Mouse (Mus musculus): ENCODE data around the gene Adprhl1. TPM values are rescaled to one million over a fixed set of nuclear protein-coding genes. Genes with fewer than 3 reads are reported as not detected.

Adprhl1 gene
- polyA plus RNA-seq, 1 experiment from 2014 or later: not detected

DNA sequence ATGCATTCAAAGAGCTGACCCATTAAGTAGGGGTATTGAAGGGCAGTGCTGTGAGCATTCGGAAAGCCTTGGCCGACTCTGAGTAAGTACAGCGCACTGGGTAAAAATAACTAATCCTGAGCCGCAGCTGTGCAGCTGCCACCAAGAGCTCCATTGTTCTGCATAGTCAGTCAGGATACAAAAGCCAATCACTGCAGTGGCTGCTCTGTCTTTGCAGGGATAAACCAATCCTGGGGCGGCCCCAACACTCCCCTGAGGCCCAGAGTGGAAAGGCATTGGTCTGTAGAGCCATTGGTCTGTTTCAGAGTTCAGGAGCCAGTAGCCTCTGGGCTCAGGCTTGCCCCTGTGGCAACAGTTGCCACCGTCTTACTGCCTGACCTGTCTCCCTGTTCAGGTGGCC is 27.7 kb downstream of the Adprhl1 start:
- 9% methylated on average over 6 of the region's 6 CpGs for WGBS
- H3K27me3 ChIP-seq: no peaks in the 10 kb centered on the region
- no peak overlapping the region for H3K4me3 ChIP-seq
- no peak overlapping the region for H3K4me2 ChIP-seq (replicated peaks)
- H3K9me3 ChIP-seq: no peaks in the 10 kb centered on the region
- H3K4me1 ChIP-seq: 0 out of 2 replicates have a peak, but pooled peaks cover 3% of the 10 kb centered on the region
- no peaks in the 10 kb centered on the region for H3K36me3 ChIP-seq
- no peak overlapping the region for H3K9ac ChIP-seq (replicated peaks)
- peak overlapping the region; percentile 27; the same call in 1 of the 2 replicates for H3K27ac ChIP-seq (replicated peaks)
- ATAC-seq (replicated peaks): peak; percentile 51

DNA sequence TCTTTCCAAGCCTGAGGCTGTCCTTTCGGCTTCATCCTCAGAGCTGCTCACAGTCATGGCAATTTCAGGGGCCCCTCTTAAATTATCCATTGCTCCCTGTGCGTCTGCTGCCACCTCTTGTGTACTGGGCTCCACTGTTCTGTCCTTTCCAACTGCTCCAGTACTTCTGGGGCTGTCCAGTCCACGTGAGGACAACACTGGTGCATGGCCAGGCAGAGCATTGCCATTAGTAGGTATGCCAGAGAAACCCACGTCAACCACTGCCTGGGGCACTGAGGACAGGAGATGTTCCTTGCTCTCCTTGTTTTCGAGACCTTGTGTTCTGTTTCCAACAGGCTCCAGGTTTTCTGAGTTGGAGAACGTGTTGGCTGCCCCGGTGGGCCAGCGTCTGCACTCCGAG is 29.5 kb downstream of the Adprhl1 start:
- ATAC-seq (replicated peaks): no peak
- Histone ChIP-seq H3K4me1 (0 out of 2 replicates have a peak, but pooled peaks cover 3% of the 10 kb centered on the region), H3K4me3 (no peak overlapping the region), H3K27me3 (no peaks in the 10 kb centered on the region), H3K4me2 (replicated peaks) (no peak overlapping the region), H3K9ac (replicated peaks) (no peak overlapping the region), H3K9me3 (no peaks in the 10 kb centered on the region), H3K36me3 (no peaks in the 10 kb centered on the region), H3K27ac (replicated peaks) (no peak overlapping the region)
- 86% methylated on average over 9 of the region's 9 CpGs for WGBS

DNA sequence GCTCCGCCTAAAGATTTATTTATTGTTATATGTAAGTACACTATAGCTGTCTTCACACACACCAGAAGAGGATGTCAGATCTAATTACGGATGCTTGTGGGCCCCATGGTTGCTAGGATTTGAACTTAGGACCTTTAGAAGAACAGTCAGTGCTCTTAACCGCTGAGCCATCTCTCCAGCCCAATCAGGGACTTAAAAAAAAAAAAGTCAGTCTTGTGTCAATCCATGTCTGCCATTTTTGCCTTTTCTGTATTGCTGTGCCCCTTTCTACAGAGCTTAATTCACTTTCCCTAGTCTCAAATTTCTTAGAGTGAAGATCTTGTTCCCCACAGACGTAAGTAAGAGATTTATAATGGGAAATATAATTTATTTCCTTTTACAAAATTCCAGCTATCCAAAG is 35.5 kb downstream of the Adprhl1 start:
- no peak overlapping the region for H3K9ac ChIP-seq (replicated peaks)
- H3K4me3 ChIP-seq: no peak overlapping the region
- no peak overlapping the region for H3K27ac ChIP-seq (replicated peaks)
- H3K4me1 ChIP-seq: no peaks in the 10 kb centered on the region
- no peak for ATAC-seq (replicated peaks)
- no peaks in the 10 kb centered on the region for H3K36me3 ChIP-seq
- H3K4me2 ChIP-seq (replicated peaks): no peak overlapping the region
- 86% methylated on average over 4 of the region's 4 CpGs for WGBS
- no peaks in the 10 kb centered on the region for H3K9me3 ChIP-seq
- H3K27me3 ChIP-seq: no peaks in the 10 kb centered on the region

DNA sequence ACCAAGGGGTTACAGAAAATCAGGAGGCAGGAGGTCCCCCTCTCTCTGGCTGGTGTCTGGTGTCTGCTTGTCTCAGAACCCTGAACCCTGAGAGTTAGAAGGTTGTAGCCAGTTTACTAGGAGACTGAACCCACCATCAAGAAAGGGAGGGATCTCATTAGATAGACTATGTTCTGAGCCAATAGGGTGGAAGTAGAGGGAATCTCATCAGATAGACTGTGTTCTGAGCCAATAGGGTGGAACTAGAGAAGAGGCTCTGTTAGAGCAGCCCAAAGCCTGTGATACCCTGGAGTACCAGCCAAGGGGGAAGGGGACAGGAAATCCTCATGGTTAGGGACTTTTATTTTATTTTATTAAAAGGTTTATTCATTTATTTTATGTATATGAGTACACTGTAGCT is 36.0 kb downstream of the Adprhl1 start:
- no peak overlapping the region for H3K9ac ChIP-seq (replicated peaks)
- peaks cover 4% of the 10 kb centered on the region for H3K4me1 ChIP-seq
- no peak overlapping the region for H3K4me2 ChIP-seq (replicated peaks)
- no peak overlapping the region for H3K27ac ChIP-seq (replicated peaks)
- no peaks in the 10 kb centered on the region for H3K27me3 ChIP-seq
- ATAC-seq (replicated peaks): no peak
- H3K9me3 ChIP-seq: no peaks in the 10 kb centered on the region
- no peak overlapping the region for H3K4me3 ChIP-seq
- H3K36me3 ChIP-seq: no peaks in the 10 kb centered on the region

DNA sequence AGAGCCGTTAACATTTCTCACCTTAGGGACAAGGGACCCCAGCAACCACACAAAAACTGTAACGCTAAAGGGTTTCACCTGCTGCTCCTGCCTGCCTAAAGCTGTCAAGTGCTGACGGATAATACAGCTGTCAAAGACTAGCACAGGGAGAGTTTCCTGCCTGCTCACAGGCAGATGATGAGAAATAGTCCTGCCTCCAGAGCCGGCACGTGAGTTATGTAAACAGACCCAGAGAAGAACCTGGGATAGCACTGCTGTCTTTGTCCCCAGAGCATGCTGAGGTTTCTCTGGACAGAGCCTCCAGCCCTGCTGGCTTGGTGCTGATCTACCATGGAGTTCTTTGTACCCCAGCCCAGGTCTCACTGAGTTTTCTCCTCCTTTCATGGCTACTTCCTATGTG is 36.9 kb downstream of the Adprhl1 start:
- no peaks in the 10 kb centered on the region for H3K36me3 ChIP-seq

DNA sequence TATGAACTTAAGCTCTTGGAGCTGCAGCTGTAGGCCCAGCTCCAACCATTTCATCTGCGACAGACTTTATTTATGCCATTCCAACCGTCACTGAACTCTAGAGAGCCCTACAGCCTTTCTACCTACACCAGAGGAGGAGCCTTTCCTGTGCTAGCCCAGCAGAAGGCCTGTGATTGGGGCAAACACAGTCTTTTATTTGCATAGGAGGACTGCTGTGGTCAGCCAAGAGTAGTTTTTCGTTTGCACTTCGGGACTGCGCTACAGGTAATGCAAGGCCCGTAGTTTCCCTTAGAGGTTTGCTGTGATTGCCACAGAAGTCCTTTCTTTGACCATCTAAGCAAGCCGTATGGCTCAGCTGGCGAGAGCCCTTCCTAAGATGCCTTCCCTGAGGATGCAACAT is 37.6 kb downstream of the Adprhl1 start:
- H3K9ac ChIP-seq (replicated peaks): no peak overlapping the region
- no peak overlapping the region for H3K4me2 ChIP-seq (replicated peaks)
- no peak overlapping the region for H3K27ac ChIP-seq (replicated peaks)
- H3K36me3 ChIP-seq: no peaks in the 10 kb centered on the region
- no peak overlapping the region for H3K4me3 ChIP-seq
- H3K9me3 ChIP-seq: no peaks in the 10 kb centered on the region
- no peaks in the 10 kb centered on the region for H3K27me3 ChIP-seq
- H3K4me1 ChIP-seq: peaks cover 5% of the 10 kb centered on the region
- WGBS: 74% methylated on average over 8 of the region's 8 CpGs
- ATAC-seq (replicated peaks): no peak

More for the DNA sequence above, 36.9 kb downstream of the Adprhl1 start:
- Histone ChIP-seq H3K9me3 (no peaks in the 10 kb centered on the region), H3K27me3 (no peaks in the 10 kb centered on the region), H3K27ac (replicated peaks) (no peak overlapping the region), H3K4me2 (replicated peaks) (no peak overlapping the region), H3K4me3 (no peak overlapping the region), H3K4me1 (peaks cover 5% of the 10 kb centered on the region), H3K9ac (replicated peaks) (no peak overlapping the region)
- ATAC-seq (replicated peaks): no peak
- 63% methylated on average over 5 of the region's 5 CpGs for WGBS

DNA sequence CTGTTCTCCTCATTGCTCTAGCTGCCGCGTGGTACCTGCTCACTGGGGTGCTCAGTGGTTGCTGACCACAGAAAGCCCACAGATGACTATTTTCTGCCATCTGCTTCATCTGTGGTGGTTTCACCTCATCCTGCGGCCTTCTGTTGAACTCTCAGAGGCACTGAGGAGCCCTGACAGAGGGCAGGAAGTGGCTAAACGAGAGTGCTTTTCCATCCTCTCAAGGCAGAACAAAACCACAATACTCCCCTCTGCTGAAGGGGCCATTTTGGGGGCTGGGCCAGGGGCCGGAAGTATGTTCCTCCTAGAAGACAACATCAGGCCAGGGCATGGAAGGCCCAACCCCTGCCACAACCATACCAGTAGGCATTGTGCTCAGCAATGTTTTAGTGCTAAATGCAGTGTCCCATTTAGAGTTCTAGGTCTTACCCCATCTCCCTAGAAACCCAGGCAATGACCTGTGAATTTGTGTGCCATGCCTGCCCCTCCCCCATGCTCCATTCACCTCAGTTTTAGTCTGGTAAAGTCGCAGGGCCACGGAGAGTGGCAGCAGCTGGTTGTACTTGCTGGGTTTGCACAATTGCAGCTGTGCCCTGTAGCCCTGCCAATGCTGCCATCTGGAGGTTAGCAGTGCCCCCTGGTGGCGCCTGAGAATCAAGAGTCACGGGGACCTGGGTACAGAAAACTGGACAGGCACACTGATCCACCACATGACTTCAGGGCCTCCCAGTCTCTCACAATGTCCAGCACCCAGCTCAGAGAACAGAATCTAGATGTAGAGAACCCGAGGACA is 40.3 kb downstream of the Adprhl1 start:
- no peak overlapping the region for H3K4me3 ChIP-seq
- H3K27me3 ChIP-seq: no peaks in the 10 kb centered on the region
- H3K9ac ChIP-seq (replicated peaks): no peak overlapping the region
- H3K9me3 ChIP-seq: no peaks in the 10 kb centered on the region
- ATAC-seq (replicated peaks): peak; percentile 72
- H3K4me2 ChIP-seq (replicated peaks): peak overlapping the region; percentile 28; the same call in 1 of the 2 replicates
- no peak overlapping the region for H3K27ac ChIP-seq (replicated peaks)
- no peaks in the 10 kb centered on the region for H3K36me3 ChIP-seq
- peaks cover 5% of the 10 kb centered on the region for H3K4me1 ChIP-seq
- 24% methylated on average over 10 of the region's 10 CpGs for WGBS

DNA sequence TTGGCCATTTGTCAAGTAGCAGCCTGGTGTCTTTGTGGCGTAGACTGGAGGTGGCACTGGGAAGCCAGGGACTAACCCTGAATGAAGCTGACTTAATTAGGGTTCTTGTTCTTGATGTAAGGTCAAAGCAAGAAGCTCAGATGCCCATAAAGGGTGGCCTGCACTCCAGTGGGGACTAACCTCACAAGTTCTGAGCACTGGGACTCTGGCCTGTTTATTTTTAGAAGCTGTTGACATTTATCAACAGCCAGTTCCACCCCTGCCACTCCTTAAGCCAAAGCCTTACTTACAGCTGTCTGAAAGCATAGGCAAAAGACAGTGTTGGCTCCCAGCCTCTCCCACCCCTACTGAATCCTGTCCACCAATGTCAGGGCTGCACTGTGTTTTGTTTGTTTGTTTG is 44.2 kb downstream of the Adprhl1 start:
- Histone ChIP-seq H3K36me3 (no peaks in the 10 kb centered on the region), H3K4me1 (peaks cover 5% of the 10 kb centered on the region), H3K4me3 (no peak overlapping the region), H3K27ac (replicated peaks) (no peak overlapping the region), H3K27me3 (no peaks in the 10 kb centered on the region), H3K9me3 (no peaks in the 10 kb centered on the region), H3K9ac (replicated peaks) (no peak overlapping the region), H3K4me2 (replicated peaks) (no peak overlapping the region)
- 50% methylated on average over 1 of the region's 1 CpGs for WGBS
- ATAC-seq (replicated peaks): no peak

DNA sequence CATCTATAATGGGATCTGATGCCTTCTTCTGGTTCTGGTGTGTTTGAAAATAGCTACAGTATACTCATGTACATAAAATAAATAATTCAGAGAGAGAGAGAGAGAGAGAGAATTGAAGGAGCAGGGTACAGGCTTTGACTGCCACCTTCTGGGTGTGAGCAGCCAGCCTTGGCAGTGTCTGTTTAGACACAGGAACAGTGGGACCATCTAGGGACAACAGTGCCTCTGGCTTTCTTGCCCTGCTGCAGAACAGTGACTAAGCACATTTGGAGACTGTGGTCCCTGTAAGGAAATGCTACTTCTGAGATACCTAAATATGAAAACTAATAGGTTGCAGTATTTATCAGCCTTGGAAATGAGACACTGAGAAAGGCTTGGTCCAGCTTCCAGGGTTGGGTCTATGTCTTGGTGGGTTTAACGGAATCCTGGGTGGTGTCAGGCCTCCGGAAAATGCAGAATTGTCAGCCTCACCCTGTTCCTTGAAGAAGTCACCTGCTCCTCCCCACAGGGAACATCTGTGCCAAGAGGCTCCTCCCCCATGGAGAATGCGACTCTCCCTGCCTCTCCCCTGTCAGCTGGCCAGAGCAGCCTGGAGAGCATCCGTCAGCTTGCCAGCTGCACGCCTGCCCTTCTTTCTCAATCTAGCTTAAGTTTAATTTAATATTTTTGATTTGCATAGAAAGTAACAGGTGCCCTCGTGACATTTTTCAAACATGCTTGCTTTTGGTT is 45.2 kb downstream of the Adprhl1 start:
- 51% methylated on average over 6 of the region's 6 CpGs for WGBS
- no peak for ATAC-seq (replicated peaks)

DNA sequence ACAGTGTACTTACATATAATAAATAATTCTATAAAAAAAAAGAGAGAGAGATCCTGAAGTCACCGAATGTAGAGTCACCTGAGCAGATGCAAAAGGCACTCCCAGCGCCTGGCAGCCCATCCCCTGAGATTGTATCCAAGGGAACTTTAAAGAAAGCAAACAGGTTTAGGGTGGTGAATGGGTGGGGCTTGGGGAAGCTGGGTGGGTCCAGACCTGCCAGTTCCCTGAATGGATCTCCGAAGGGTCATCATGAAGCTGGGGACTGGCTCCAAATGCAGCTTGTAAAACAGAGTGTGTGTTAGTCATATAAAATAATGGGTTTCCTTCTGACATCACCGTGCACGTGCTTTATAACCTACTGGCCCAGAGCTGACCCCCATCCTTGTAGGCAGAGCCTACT is 47.7 kb downstream of the Adprhl1 start:
- Histone ChIP-seq H3K4me1 (no peaks in the 10 kb centered on the region; the same call in 1 of the 2 replicates), H3K27ac (replicated peaks) (no peak overlapping the region), H3K36me3 (no peaks in the 10 kb centered on the region), H3K9ac (replicated peaks) (no peak overlapping the region), H3K4me2 (replicated peaks) (no peak overlapping the region), H3K9me3 (no peaks in the 10 kb centered on the region), H3K4me3 (no peak overlapping the region), H3K27me3 (peaks cover 18% of the 10 kb centered on the region)
- 53% methylated on average over 5 of the region's 5 CpGs for WGBS
- ATAC-seq (replicated peaks): no peak

More for the DNA sequence above, 45.2 kb downstream of the Adprhl1 start:
- H3K4me3 ChIP-seq: no peak overlapping the region
- no peaks in the 10 kb centered on the region for H3K27me3 ChIP-seq
- no peak overlapping the region for H3K27ac ChIP-seq (replicated peaks)
- H3K9ac ChIP-seq (replicated peaks): no peak overlapping the region
- H3K9me3 ChIP-seq: no peaks in the 10 kb centered on the region
- H3K36me3 ChIP-seq: no peaks in the 10 kb centered on the region
- H3K4me1 ChIP-seq: peaks cover 5% of the 10 kb centered on the region
- H3K4me2 ChIP-seq (replicated peaks): no peak overlapping the region

DNA sequence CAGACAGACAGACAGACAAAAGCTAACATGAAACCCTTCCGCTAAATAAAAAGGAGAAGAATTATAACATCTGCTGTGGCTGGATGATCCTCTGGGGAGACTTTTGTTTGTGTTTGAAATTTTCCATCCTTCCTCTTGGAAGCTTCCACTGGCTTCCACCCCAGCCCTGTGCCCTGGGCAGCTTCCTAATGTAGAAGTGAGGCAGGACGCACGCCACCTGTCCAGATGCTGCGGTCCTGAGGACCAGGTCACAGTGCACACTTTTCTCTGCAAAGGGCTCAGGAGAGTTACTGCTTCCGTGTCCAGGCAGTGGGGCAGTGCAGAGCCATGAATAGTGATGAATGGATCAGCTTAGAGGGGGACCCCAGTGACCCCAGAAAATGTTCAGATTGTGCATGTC is 48.7 kb downstream of the Adprhl1 start:
- no peak overlapping the region for H3K4me3 ChIP-seq
- no peak overlapping the region for H3K27ac ChIP-seq (replicated peaks)
- H3K36me3 ChIP-seq: no peaks in the 10 kb centered on the region
- 85% methylated on average over 5 of the region's 5 CpGs for WGBS
- no peak for ATAC-seq (replicated peaks)
- peaks cover 6% of the 10 kb centered on the region for H3K4me1 ChIP-seq
- H3K27me3 ChIP-seq: peaks cover 21% of the 10 kb centered on the region
- no peak overlapping the region for H3K4me2 ChIP-seq (replicated peaks)
- H3K9me3 ChIP-seq: no peaks in the 10 kb centered on the region
- H3K9ac ChIP-seq (replicated peaks): no peak overlapping the region

DNA sequence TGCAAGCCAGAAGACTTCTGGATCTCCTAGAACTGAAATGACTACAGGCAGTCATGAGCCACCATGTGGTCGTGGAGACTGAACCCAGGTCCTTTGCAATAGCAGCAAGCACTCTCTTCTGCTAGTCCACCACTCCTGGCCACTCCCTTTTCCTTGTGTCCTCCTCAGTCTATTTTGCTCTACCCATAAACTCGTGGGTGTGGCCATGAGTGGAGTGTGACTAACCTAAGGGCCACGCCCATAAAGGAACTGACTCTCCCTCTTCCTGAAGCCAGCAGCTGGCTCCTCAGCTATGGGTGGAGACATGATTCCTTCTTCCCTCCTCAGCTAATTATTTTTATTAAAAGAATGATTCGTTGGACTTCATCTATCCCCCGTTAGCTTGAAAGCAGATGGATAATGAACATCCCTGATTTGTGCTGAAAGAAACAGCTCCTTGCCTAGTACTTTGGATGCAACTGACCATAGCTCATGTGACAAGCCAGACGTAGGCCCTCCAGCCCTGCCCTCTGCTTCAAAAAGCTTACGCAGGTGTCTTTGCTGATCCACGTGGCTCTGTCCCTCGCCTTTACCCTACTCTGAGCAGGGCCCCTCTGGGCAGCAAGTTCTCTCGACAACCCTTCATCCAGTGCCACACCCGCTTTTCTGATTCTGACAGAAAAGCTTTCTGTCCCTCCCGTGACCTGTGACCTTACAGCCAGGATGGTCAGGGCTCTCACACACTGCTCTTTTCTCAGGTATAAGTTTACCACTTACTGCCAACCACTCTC is 49.4 kb downstream of the Adprhl1 start:
- Histone ChIP-seq H3K4me1 (peaks cover 12% of the 10 kb centered on the region), H3K4me2 (replicated peaks) (no peak overlapping the region), H3K9ac (replicated peaks) (no peak overlapping the region), H3K27me3 (peaks cover 21% of the 10 kb centered on the region), H3K36me3 (no peaks in the 10 kb centered on the region), H3K4me3 (no peak overlapping the region), H3K9me3 (no peaks in the 10 kb centered on the region), H3K27ac (replicated peaks) (no peak overlapping the region)
- 72% methylated on average over 12 of the region's 12 CpGs for WGBS
- no peak for ATAC-seq (replicated peaks)
